Mouse (Mus musculus): ENCODE measurements around the gene Mbd3.

Gene Mbd3

GRCm38 (mm10) chr10:80423562-80423961, 24.2 kb upstream of the Mbd3 start:
- in situ Hi-C loops (cut with MboI) = no loop called here

- in situ Hi-C loops (cut with MboI) = no loop called here
Observed at GRCm38 (mm10) chr10:80421651-80422472, 22.5 kb upstream of the Mbd3 start.

GRCm38 (mm10) chr10:80421208-80421607, 21.9 kb upstream of the Mbd3 start:
- in situ Hi-C loops (cut with MboI) = no loop called here

GRCm38 (mm10) chr10:80420729-80421128, 21.4 kb upstream of the Mbd3 start:
- in situ Hi-C loops (cut with MboI) = no loop called here

GRCm38 (mm10) chr10:80419419-80419818, 20.1 kb upstream of the Mbd3 start:
- in situ Hi-C loops (cut with MboI) = no loop called here

- in situ Hi-C loops (cut with MboI) = no loop called here
Observed at GRCm38 (mm10) chr10:80418311-80418710, 19.0 kb upstream of the Mbd3 start.

- in situ Hi-C loops (cut with MboI) = no loop called here
Observed at GRCm38 (mm10) chr10:80417841-80418240, 18.5 kb upstream of the Mbd3 start.

- in situ Hi-C loops (cut with MboI) = no loop called here
Observed at GRCm38 (mm10) chr10:80417371-80417770, 18.0 kb upstream of the Mbd3 start.

- in situ Hi-C loops (cut with MboI) = no loop called here
Observed at GRCm38 (mm10) chr10:80415566-80415965, 16.2 kb upstream of the Mbd3 start.

- in situ Hi-C loops (cut with MboI) = no loop called here
Observed at GRCm38 (mm10) chr10:80412656-80413541, 13.5 kb upstream of the Mbd3 start.

GRCm38 (mm10) chr10:80407924-80408323, 8.6 kb upstream of the Mbd3 start:
- in situ Hi-C loops (cut with MboI) = no loop called here

- in situ Hi-C loops (cut with MboI) = no loop called here
Observed at GRCm38 (mm10) chr10:80406684-80407501, 7.5 kb upstream of the Mbd3 start, which contains the start of gene Uqcr11. Gene Uqcr11, minus strand, starts transcription at chr10:80406830.

GRCm38 (mm10) chr10:80405481-80406173, 6.3 kb upstream of the Mbd3 start:
- in situ Hi-C loops (cut with MboI) = no loop called here

- in situ Hi-C loops (cut with MboI) = no loop called here
Observed at GRCm38 (mm10) chr10:80403044-80403692, 3.8 kb upstream of the Mbd3 start.

GRCm38 (mm10) chr10:80400704-80401161, 1.4 kb upstream of the Mbd3 start:
- in situ Hi-C loops (cut with MboI) = no loop called here

GRCm38 (mm10) chr10:80399973-80400703, 788 bp upstream of the Mbd3 start:
- in situ Hi-C loops (cut with MboI) = no loop called here

GRCm38 (mm10) chr10:80398719-80399190, 595 bp downstream of the Mbd3 start:
- in situ Hi-C loops (cut with MboI) = no loop called here

- in situ Hi-C loops (cut with MboI) = no loop called here
Observed at GRCm38 (mm10) chr10:80398174-80398535, 1.2 kb downstream of the Mbd3 start.

- in situ Hi-C loops (cut with MboI) = no loop called here
Observed at GRCm38 (mm10) chr10:80397524-80398173, 1.7 kb downstream of the Mbd3 start.

All from mature B cell (primary cell).